Mouse (Mus musculus): ENCODE results near the gene Mphosph9. TPM values are rescaled to one million over a fixed set of nuclear protein-coding genes. Genes with fewer than 3 reads are reported as not detected.

The Mphosph9 gene
- polyA plus RNA-seq, 1 experiment: 2.4 TPM

GRCm38 (mm10) chr5:124215647-124216046, 112.1 kb downstream of the Mphosph9 start:
- H3K27me3 ChIP-seq (ENCODE audit: control insufficient read depth, insufficient read depth, insufficient read length): no peaks in the 10 kb centered on the region
- no peaks in the 10 kb centered on the region for H3K36me3 ChIP-seq (ENCODE audit: control insufficient read depth, insufficient read depth)
- no peak overlapping the region for H3ac ChIP-seq (ENCODE audit: control insufficient read depth, insufficient read length)
- H3K4me3 ChIP-seq: no peak overlapping the region
- H3K4me2 ChIP-seq (ENCODE audit: low read depth): no peak overlapping the region
- H3K79me2 ChIP-seq (ENCODE audit: control insufficient read depth, insufficient read depth): no peaks in the 10 kb centered on the region
- TF ChIP-seq MAX (IDR thresholded peaks at IDR 0.05; ENCODE audit: low read depth) (no peak), CEBPB (IDR thresholded peaks at IDR 0.05; ENCODE audit: insufficient read depth, poor library complexity, severe bottlenecking) (no peak), POLR2AphosphoS2 (IDR thresholded peaks at IDR 0.05; ENCODE audit: insufficient read length, low read depth) (no peak), SRF (IDR thresholded peaks at IDR 0.05; ENCODE audit: control insufficient read depth, insufficient read length, low read depth) (no peak), E2F4 (IDR thresholded peaks at IDR 0.05; ENCODE audit: insufficient read depth) (no peak), TCF3 (IDR thresholded peaks at IDR 0.05; ENCODE audit: insufficient read length, low read depth) (no peak), MYOD1 (IDR thresholded peaks at IDR 0.05; ENCODE audit: control insufficient read depth in 1 of 3, insufficient read length in 2 of 3, low read depth in 2 of 3) (no peak), USF1 (IDR thresholded peaks at IDR 0.05; ENCODE audit: low read depth) (no peak), MYOG (IDR thresholded peaks at IDR 0.05; ENCODE audit: control insufficient read depth in 1 of 3, insufficient read depth in 1 of 3, insufficient read length in 2 of 3, low read depth in 2 of 3) (no peak), POLR2A (IDR thresholded peaks at IDR 0.05; ENCODE audit: insufficient read length, low read depth) (no peak), REST (IDR thresholded peaks at IDR 0.05; ENCODE audit: insufficient read depth, insufficient read length) (no peak), TCF12 (IDR thresholded peaks at IDR 0.05; ENCODE audit: insufficient read depth, poor library complexity, severe bottlenecking) (no peak)

GRCm38 (mm10) chr5:124214516-124215145, 113.1 kb downstream of the Mphosph9 start:
- Histone ChIP-seq H3K36me3 (ENCODE audit: control insufficient read depth, insufficient read depth) (no peaks in the 10 kb centered on the region), H3K4me3 (no peak overlapping the region), H3K79me2 (ENCODE audit: control insufficient read depth, insufficient read depth) (no peaks in the 10 kb centered on the region), H3K4me2 (ENCODE audit: low read depth) (no peak overlapping the region), H3ac (ENCODE audit: control insufficient read depth, insufficient read length) (no peak overlapping the region), H3K27me3 (ENCODE audit: control insufficient read depth, insufficient read depth, insufficient read length) (no peaks in the 10 kb centered on the region)
- TF ChIP-seq POLR2AphosphoS2 (IDR thresholded peaks at IDR 0.05; ENCODE audit: insufficient read length, low read depth): no peak

- Histone ChIP-seq H3K79me2 (ENCODE audit: control insufficient read depth, insufficient read depth) (no peaks in the 10 kb centered on the region), H3ac (ENCODE audit: control insufficient read depth, insufficient read length) (no peak overlapping the region), H3K4me3 (no peak overlapping the region), H3K27me3 (ENCODE audit: control insufficient read depth, insufficient read depth, insufficient read length) (no peaks in the 10 kb centered on the region), H3K36me3 (ENCODE audit: control insufficient read depth, insufficient read depth) (no peaks in the 10 kb centered on the region), H3K4me2 (ENCODE audit: low read depth) (no peak overlapping the region)
- TF ChIP-seq REST (IDR thresholded peaks at IDR 0.05; ENCODE audit: insufficient read depth, insufficient read length): no peak
- TF ChIP-seq MYOG (IDR thresholded peaks at IDR 0.05; ENCODE audit: control insufficient read depth in 1 of 3, insufficient read depth in 1 of 3, insufficient read length in 2 of 3, low read depth in 2 of 3): no peak
- no peak for TF ChIP-seq SRF (IDR thresholded peaks at IDR 0.05; ENCODE audit: control insufficient read depth, insufficient read length, low read depth)
- no peak for TF ChIP-seq CEBPB (IDR thresholded peaks at IDR 0.05; ENCODE audit: insufficient read depth, poor library complexity, severe bottlenecking)
- no peak for TF ChIP-seq TCF3 (IDR thresholded peaks at IDR 0.05; ENCODE audit: insufficient read length, low read depth)
- TF ChIP-seq MAX (IDR thresholded peaks at IDR 0.05; ENCODE audit: low read depth): no peak
- no peak for TF ChIP-seq POLR2A (IDR thresholded peaks at IDR 0.05; ENCODE audit: insufficient read length, low read depth)
- TF ChIP-seq USF1 (IDR thresholded peaks at IDR 0.05; ENCODE audit: low read depth): no peak
- TF ChIP-seq POLR2AphosphoS2 (IDR thresholded peaks at IDR 0.05; ENCODE audit: insufficient read length, low read depth): no peak
- no peak for TF ChIP-seq TCF12 (IDR thresholded peaks at IDR 0.05; ENCODE audit: insufficient read depth, poor library complexity, severe bottlenecking)
Observed at GRCm38 (mm10) chr5:124213588-124214469, 113.9 kb downstream of the Mphosph9 start.

- Histone ChIP-seq H3K4me3 (no peak overlapping the region), H3K36me3 (ENCODE audit: control insufficient read depth, insufficient read depth) (no peaks in the 10 kb centered on the region), H3K4me2 (ENCODE audit: low read depth) (no peak overlapping the region), H3K27me3 (ENCODE audit: control insufficient read depth, insufficient read depth, insufficient read length) (no peaks in the 10 kb centered on the region), H3K79me2 (ENCODE audit: control insufficient read depth, insufficient read depth) (no peaks in the 10 kb centered on the region), H3ac (ENCODE audit: control insufficient read depth, insufficient read length) (no peak overlapping the region)
- TF ChIP-seq MYOD1 (IDR thresholded peaks at IDR 0.05; ENCODE audit: control insufficient read depth in 1 of 3, insufficient read length in 2 of 3, low read depth in 2 of 3) (peak in 2 of 3 experiments; percentile 26 to 71), REST (IDR thresholded peaks at IDR 0.05; ENCODE audit: insufficient read depth, insufficient read length) (no peak), TCF12 (IDR thresholded peaks at IDR 0.05; ENCODE audit: insufficient read depth, poor library complexity, severe bottlenecking) (peak; percentile 32), MYOG (IDR thresholded peaks at IDR 0.05; ENCODE audit: control insufficient read depth in 1 of 3, insufficient read depth in 1 of 3, insufficient read length in 2 of 3, low read depth in 2 of 3) (peak in 2 of 3 experiments; percentile 19 to 56), POLR2AphosphoS2 (IDR thresholded peaks at IDR 0.05; ENCODE audit: insufficient read length, low read depth) (no peak)
Observed at GRCm38 (mm10) chr5:124211669-124212068, 116.1 kb downstream of the Mphosph9 start.

- no peaks in the 10 kb centered on the region for H3K27me3 ChIP-seq (ENCODE audit: control insufficient read depth, insufficient read depth, insufficient read length)
- no peak overlapping the region for H3ac ChIP-seq (ENCODE audit: control insufficient read depth, insufficient read length)
- TF ChIP-seq TCF12 (IDR thresholded peaks at IDR 0.05; ENCODE audit: insufficient read depth, poor library complexity, severe bottlenecking): no peak
- no peak for TF ChIP-seq MAX (IDR thresholded peaks at IDR 0.05; ENCODE audit: low read depth)
- TF ChIP-seq MYOD1 (IDR thresholded peaks at IDR 0.05; ENCODE audit: control insufficient read depth in 1 of 3, insufficient read length in 2 of 3, low read depth in 2 of 3): no peak
- TF ChIP-seq CEBPB (IDR thresholded peaks at IDR 0.05; ENCODE audit: insufficient read depth, poor library complexity, severe bottlenecking): no peak
- TF ChIP-seq REST (IDR thresholded peaks at IDR 0.05; ENCODE audit: insufficient read depth, insufficient read length): no peak
- TF ChIP-seq SRF (IDR thresholded peaks at IDR 0.05; ENCODE audit: control insufficient read depth, insufficient read length, low read depth): no peak
- no peak for TF ChIP-seq E2F4 (IDR thresholded peaks at IDR 0.05; ENCODE audit: insufficient read depth)
- no peak for TF ChIP-seq MYOG (IDR thresholded peaks at IDR 0.05; ENCODE audit: control insufficient read depth in 1 of 3, insufficient read depth in 1 of 3, insufficient read length in 2 of 3, low read depth in 2 of 3)
- no peak for TF ChIP-seq USF1 (IDR thresholded peaks at IDR 0.05; ENCODE audit: low read depth)
- no peak for TF ChIP-seq POLR2A (IDR thresholded peaks at IDR 0.05; ENCODE audit: insufficient read length, low read depth)
- TF ChIP-seq POLR2AphosphoS2 (IDR thresholded peaks at IDR 0.05; ENCODE audit: insufficient read length, low read depth): no peak
- TF ChIP-seq TCF3 (IDR thresholded peaks at IDR 0.05; ENCODE audit: insufficient read length, low read depth): no peak
- no peak overlapping the region for H3K4me3 ChIP-seq
- H3K36me3 ChIP-seq (ENCODE audit: control insufficient read depth, insufficient read depth): no peaks in the 10 kb centered on the region
- H3K79me2 ChIP-seq (ENCODE audit: control insufficient read depth, insufficient read depth): no peaks in the 10 kb centered on the region
- no peak overlapping the region for H3K4me2 ChIP-seq (ENCODE audit: low read depth)
Observed at GRCm38 (mm10) chr5:124211234-124211633, 116.5 kb downstream of the Mphosph9 start.
